Mouse (Mus musculus): Measurements from ENCODE around the gene Fam19a1. TPM values are rescaled to one million over a fixed set of nuclear protein-coding genes. Genes with fewer than 3 reads are reported as not detected.
A peak's percentile ranks its signal among the peaks of the same experiment; 100 is the strongest.
"Not testable (repeated sequence)": the region's sequence is repeated elsewhere in the genome, so short reads cannot be mapped to it uniquely, and the experiment has no call there.

The Fam19a1 gene
- polyA plus RNA-seq, 1 experiment = 0.20 TPM

DNA sequence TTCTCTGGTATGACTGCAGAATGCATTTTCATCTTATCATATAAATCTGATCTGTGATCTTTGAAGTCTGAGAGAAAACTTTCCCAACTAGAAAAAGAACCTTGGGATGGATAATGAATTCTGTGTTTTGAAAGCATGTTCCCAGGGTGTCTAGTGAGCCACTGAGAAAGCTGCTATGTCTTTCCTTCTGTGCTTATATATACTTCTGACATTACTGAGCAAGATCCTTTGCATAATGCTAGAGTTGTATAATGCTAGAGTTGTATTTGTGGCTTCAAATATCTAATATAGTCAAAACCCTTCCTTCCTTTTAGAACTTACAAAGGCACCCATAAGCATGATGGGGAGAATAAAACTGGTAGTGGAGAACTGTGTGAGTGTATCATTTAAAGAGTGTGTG, 65.6 kb downstream of the Fam19a1 start:
- H3K36me3 ChIP-seq (ENCODE audit: control insufficient read depth, insufficient read depth, low read length) = no peaks in the 10 kb centered on the region
- no peak for DNase-seq
- no peak overlapping the region for H3K27ac ChIP-seq (ENCODE audit: insufficient read depth, low read depth, low read length)
- no peaks in the 10 kb centered on the region for H3K27me3 ChIP-seq (replicated peaks; ENCODE audit: control insufficient read depth, insufficient read depth, low read length)
- no peaks in the 10 kb centered on the region for H3K4me1 ChIP-seq (ENCODE audit: control insufficient read depth, insufficient read depth, low read length)
- TF ChIP-seq CTCF (conservative IDR thresholded peaks at IDR 0.05; ENCODE audit: insufficient read depth, insufficient read length, low read depth, low read length) = no peak
- TF ChIP-seq POLR2A (IDR thresholded peaks at IDR 0.05; ENCODE audit: low read depth, low read length) = no peak
- H3K4me3 ChIP-seq (ENCODE audit: insufficient read depth, low read depth, low read length) = no peak overlapping the region

DNA sequence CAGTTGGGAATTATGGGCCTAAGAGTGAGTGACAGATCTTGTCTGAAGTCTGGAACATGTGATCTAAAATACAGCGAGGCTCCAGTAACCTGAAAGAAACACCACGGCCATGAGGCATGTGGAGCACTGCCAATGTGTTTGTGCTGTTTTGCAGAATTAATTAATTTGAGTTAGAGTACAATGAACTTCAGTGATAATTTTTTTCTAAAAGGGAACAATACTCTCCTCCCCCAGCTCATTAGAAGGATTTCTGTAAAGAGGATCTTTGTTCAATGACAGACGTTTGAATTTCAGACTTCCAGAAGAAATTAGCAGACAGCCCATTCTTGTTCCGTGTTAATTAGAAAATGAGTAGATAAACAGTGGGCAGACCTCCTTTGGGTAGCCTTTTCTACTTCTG, 70.4 kb downstream of the Fam19a1 start:
- Histone ChIP-seq H3K27me3 (replicated peaks; ENCODE audit: control insufficient read depth, insufficient read depth, low read length) (no peaks in the 10 kb centered on the region), H3K36me3 (ENCODE audit: control insufficient read depth, insufficient read depth, low read length) (no peaks in the 10 kb centered on the region), H3K4me3 (ENCODE audit: insufficient read depth, low read depth, low read length) (no peak overlapping the region), H3K4me1 (ENCODE audit: control insufficient read depth, insufficient read depth, low read length) (no peaks in the 10 kb centered on the region), H3K27ac (ENCODE audit: insufficient read depth, low read depth, low read length) (no peak overlapping the region)
- peak; percentile 36 for DNase-seq
- 46% methylated on average over 4 of the region's 4 CpGs for WGBS
- TF ChIP-seq POLR2A (IDR thresholded peaks at IDR 0.05; ENCODE audit: low read depth, low read length) = no peak
- TF ChIP-seq CTCF (conservative IDR thresholded peaks at IDR 0.05; ENCODE audit: insufficient read depth, insufficient read length, low read depth, low read length) = no peak

DNA sequence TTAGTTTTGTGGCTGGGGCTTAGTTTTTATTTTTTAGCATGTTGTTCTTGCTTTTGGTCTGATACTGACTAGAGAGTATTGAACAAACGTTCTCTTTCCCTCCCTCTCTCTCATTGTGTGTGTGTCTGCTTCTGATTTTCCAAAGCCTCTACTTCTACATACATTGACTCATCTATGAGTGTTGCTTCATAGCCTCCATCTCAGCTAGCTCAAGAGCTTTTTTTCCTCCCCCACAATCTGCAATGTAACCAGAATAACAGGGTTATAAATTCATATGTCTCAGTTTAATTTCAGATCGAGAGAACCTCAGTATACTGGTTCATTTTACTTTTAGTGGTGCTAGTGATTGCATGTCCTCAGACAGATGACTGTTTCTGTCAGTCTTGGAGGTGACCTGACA, 73.6 kb downstream of the Fam19a1 start:
- no peak for DNase-seq
- Histone ChIP-seq H3K4me3 (ENCODE audit: insufficient read depth, low read depth, low read length) (no peak overlapping the region), H3K36me3 (ENCODE audit: control insufficient read depth, insufficient read depth, low read length) (no peaks in the 10 kb centered on the region), H3K4me1 (ENCODE audit: control insufficient read depth, insufficient read depth, low read length) (no peaks in the 10 kb centered on the region), H3K27me3 (replicated peaks; ENCODE audit: control insufficient read depth, insufficient read depth, low read length) (no peaks in the 10 kb centered on the region), H3K27ac (ENCODE audit: insufficient read depth, low read depth, low read length) (no peak overlapping the region)
- TF ChIP-seq CTCF (conservative IDR thresholded peaks at IDR 0.05; ENCODE audit: insufficient read depth, insufficient read length, low read depth, low read length) (no peak), POLR2A (IDR thresholded peaks at IDR 0.05; ENCODE audit: low read depth, low read length) (no peak)
- 64% methylated on average over 2 of the region's 2 CpGs for WGBS

DNA sequence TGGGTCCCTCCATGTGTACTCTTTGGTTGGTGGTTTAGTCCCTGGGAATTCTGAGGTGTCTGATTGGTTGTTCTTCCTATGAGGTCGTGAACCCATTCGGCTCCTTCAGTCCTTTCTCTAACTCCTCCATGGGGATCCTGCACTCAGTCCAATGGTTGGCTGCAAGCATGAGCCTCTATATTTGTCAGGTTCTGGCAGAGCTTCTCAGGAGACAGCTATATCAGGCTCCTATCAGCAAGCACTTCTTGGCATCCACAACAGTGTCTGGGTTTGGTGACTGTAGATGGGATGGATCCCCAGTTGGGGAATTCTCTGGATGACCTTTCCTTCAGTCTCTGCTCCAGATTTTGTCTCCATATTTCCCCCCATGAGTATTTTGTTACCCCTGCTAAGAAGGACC, 86.0 kb downstream of the Fam19a1 start:
- 89% methylated on average over 2 of the region's 2 CpGs for WGBS
- not testable (repeated sequence) for H3K36me3 ChIP-seq (ENCODE audit: control insufficient read depth, insufficient read depth, low read length); H3K4me3 ChIP-seq (ENCODE audit: insufficient read depth, low read depth, low read length); H3K27ac ChIP-seq (ENCODE audit: insufficient read depth, low read depth, low read length); DNase-seq; H3K4me1 ChIP-seq (ENCODE audit: control insufficient read depth, insufficient read depth, low read length); H3K27me3 ChIP-seq (replicated peaks; ENCODE audit: control insufficient read depth, insufficient read depth, low read length)

DNA sequence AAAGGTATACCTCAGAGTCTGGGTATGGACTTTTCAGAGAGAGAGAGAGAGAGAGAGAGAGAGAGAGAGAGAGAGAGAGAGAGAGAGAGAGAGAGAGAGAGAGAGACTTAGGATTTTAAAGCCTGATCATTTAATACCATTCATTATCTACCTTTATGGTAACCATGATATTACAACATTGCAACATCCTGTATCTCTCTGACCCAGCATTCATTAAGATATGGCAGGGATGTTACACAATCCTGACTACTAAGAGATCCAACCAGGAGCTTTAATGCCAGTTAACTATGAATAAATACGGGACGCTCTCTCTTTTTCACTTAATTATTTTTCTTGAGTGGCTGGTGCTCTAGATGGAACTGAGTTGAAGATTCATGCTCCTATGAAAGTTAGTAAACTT, 92.4 kb downstream of the Fam19a1 start:
- Histone ChIP-seq H3K27ac (ENCODE audit: insufficient read depth, low read depth, low read length) (no peak overlapping the region), H3K4me1 (ENCODE audit: control insufficient read depth, insufficient read depth, low read length) (no peaks in the 10 kb centered on the region), H3K36me3 (ENCODE audit: control insufficient read depth, insufficient read depth, low read length) (no peaks in the 10 kb centered on the region), H3K27me3 (replicated peaks; ENCODE audit: control insufficient read depth, insufficient read depth, low read length) (no peaks in the 10 kb centered on the region; the same call in 1 of the 2 replicates), H3K4me3 (ENCODE audit: insufficient read depth, low read depth, low read length) (no peak overlapping the region)
- DNase-seq = no peak
- TF ChIP-seq POLR2A (IDR thresholded peaks at IDR 0.05; ENCODE audit: low read depth, low read length) (no peak), CTCF (conservative IDR thresholded peaks at IDR 0.05; ENCODE audit: insufficient read depth, insufficient read length, low read depth, low read length) (no peak)
- 95% methylated on average over 2 of the region's 2 CpGs for WGBS

DNA sequence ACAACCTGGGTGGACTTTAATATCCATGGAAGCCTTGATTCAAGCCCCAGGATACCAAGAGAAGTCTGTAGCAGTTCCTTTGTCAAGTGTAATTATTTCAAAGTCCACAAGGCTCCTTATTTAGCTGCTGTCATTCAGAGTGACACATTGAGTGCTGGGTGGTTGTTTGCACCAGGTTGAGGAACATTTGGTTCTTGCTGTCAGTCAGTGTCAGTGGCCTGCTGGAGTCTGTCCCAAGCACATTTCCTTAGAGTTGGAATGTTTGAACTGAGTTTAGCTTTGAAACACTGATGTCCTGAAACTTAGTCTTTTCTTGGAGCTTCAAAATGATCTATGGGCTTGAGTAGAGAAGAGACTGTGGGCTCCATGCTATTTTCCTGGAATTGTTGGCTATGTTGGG, 121.9 kb downstream of the Fam19a1 start:
- no peak for DNase-seq
- H3K4me3 ChIP-seq (ENCODE audit: insufficient read depth, low read depth, low read length) = no peak overlapping the region
- H3K27me3 ChIP-seq (replicated peaks; ENCODE audit: control insufficient read depth, insufficient read depth, low read length) = no peaks in the 10 kb centered on the region; the same call in 1 of the 2 replicates
- no peaks in the 10 kb centered on the region for H3K36me3 ChIP-seq (ENCODE audit: control insufficient read depth, insufficient read depth, low read length)
- no peaks in the 10 kb centered on the region for H3K4me1 ChIP-seq (ENCODE audit: control insufficient read depth, insufficient read depth, low read length)
- no peak for TF ChIP-seq CTCF (conservative IDR thresholded peaks at IDR 0.05; ENCODE audit: insufficient read depth, insufficient read length, low read depth, low read length)
- TF ChIP-seq POLR2A (IDR thresholded peaks at IDR 0.05; ENCODE audit: low read depth, low read length) = no peak
- H3K27ac ChIP-seq (ENCODE audit: insufficient read depth, low read depth, low read length) = no peak overlapping the region

DNA sequence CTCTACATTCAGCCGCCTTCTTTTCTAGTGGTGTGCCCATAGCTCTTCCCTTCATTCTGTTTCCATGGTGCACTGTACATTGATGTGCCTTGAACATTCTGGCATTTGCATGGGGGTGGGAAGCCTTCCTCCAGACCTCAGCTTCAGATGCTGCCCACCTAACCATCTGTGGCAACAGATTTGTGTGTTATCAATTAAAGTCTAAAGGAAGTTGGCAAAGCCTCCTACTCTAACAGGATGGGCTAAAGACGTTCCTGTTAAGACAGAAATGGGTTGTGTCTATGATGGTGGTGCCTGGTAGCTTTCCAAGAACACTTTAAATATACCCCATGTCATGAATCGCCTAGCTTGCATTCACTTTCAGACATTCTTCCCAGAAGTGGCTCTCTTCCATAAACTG, 131.4 kb downstream of the Fam19a1 start:
- Histone ChIP-seq H3K27ac (ENCODE audit: insufficient read depth, low read depth, low read length) (no peak overlapping the region), H3K4me1 (ENCODE audit: control insufficient read depth, insufficient read depth, low read length) (no peaks in the 10 kb centered on the region), H3K4me3 (ENCODE audit: insufficient read depth, low read depth, low read length) (no peak overlapping the region), H3K27me3 (replicated peaks; ENCODE audit: control insufficient read depth, insufficient read depth, low read length) (no peaks in the 10 kb centered on the region), H3K36me3 (ENCODE audit: control insufficient read depth, insufficient read depth, low read length) (no peaks in the 10 kb centered on the region)
- no peak for DNase-seq
- WGBS = 87% methylated on average over 3 of the region's 3 CpGs
- no peak for TF ChIP-seq CTCF (conservative IDR thresholded peaks at IDR 0.05; ENCODE audit: insufficient read depth, insufficient read length, low read depth, low read length)
- no peak for TF ChIP-seq POLR2A (IDR thresholded peaks at IDR 0.05; ENCODE audit: low read depth, low read length)

DNA sequence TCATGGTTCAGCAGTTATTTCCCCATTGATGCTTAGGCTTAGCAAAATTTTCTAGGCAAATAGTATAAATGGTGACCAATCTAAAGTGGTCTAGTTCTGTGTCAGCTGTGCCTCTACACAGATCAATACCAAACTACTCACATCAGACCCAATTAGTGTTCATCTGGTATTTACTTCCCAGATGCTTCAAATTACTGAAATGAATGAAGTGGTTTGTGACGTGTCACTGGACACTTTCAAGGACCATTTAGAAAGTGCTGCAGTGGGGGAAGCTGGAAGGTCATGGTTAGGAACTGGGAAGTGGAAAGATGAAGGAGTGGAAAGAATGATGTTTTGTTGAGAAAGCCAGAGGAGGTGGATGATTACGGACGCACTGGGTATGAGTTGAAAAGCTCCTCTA, 139.0 kb downstream of the Fam19a1 start:
- no peak for DNase-seq
- no peaks in the 10 kb centered on the region for H3K36me3 ChIP-seq (ENCODE audit: control insufficient read depth, insufficient read depth, low read length)
- TF ChIP-seq POLR2A (IDR thresholded peaks at IDR 0.05; ENCODE audit: low read depth, low read length) (no peak), CTCF (conservative IDR thresholded peaks at IDR 0.05; ENCODE audit: insufficient read depth, insufficient read length, low read depth, low read length) (no peak)
- H3K4me3 ChIP-seq (ENCODE audit: insufficient read depth, low read depth, low read length) = no peak overlapping the region
- no peaks in the 10 kb centered on the region for H3K4me1 ChIP-seq (ENCODE audit: control insufficient read depth, insufficient read depth, low read length)
- H3K27me3 ChIP-seq (replicated peaks; ENCODE audit: control insufficient read depth, insufficient read depth, low read length) = no peaks in the 10 kb centered on the region
- H3K27ac ChIP-seq (ENCODE audit: insufficient read depth, low read depth, low read length) = no peak overlapping the region
- 80% methylated on average over 3 of the region's 3 CpGs for WGBS

Data from kidney, adult 2 months (tissue).